Mouse (Mus musculus): ENCODE measurements around the gene Ttc16. TPM values are rescaled to one million over a fixed set of nuclear protein-coding genes. Genes with fewer than 3 reads are reported as not detected.
A peak's percentile ranks its signal among the peaks of the same experiment; 100 is the strongest.

Gene Ttc16
- total RNA-seq, 2 experiments from 2014 or later: 0.69 to 0.82 TPM

DNA sequence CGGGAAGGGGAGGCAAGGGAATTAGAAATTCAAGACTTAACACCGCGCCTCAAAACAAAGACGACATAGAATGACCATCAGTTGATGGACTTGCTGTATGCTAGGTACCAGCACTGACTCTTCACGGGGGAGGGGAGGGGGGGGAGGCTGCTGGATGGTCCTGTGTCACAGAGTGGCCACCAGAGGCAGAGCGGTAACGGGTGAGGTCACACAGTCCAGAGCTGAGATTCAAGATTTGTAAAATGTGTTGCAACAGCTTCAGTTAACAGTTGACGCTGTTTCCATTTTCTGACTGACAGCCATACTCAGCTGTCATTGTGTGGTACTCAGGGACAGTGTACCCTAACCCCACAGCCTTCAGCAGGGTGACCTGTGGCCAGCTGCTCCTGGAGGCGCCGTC, 23.3 kb downstream of the Ttc16 start:
- no peak for DNase-seq (ENCODE audit: low spot score in 2 of 2)
- no peak for TF ChIP-seq CTCF (conservative IDR thresholded peaks at IDR 0.05)
- no peak overlapping the region for H3K27ac ChIP-seq
- no peak overlapping the region for H3K4me3 ChIP-seq

GRCm38 (mm10) chr2:32751665-32752033, 23.8 kb downstream of the Ttc16 start:
- no peak overlapping the region for H3K27ac ChIP-seq
- no peak overlapping the region for H3K4me3 ChIP-seq
- no peak for TF ChIP-seq CTCF (conservative IDR thresholded peaks at IDR 0.05)
- DNase-seq (ENCODE audit: low spot score in 2 of 2): no peak

GRCm38 (mm10) chr2:32750887-32751664, 24.4 kb downstream of the Ttc16 start:
- peak overlapping the region; percentile 13; the same call in 1 of the 2 replicates for H3K4me3 ChIP-seq
- H3K27ac ChIP-seq: no peak overlapping the region
- TF ChIP-seq CTCF (conservative IDR thresholded peaks at IDR 0.05): no peak
- DNase-seq (ENCODE audit: low spot score in 2 of 2): no peak

DNA sequence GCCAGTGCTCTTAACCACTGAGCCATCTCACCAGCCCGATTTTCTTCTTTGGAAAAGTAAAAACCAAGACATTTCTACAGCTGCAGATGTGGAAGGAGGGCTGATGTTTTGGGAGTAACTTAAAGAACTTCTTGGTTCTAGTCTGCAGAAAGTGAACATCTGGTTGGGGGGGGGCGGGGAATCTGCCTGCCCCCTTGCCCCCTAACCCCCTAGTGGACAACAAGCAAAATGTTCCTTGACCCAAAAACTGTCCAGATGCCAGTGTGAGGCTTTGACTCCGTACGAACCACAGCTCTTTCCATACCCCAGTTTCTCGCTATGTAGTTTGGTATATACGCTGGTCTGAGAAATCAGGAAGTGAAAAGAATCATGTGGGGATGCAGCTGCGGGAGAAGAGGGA, 25.2 kb downstream of the Ttc16 start:
- DNase-seq (ENCODE audit: low spot score in 2 of 2): no peak
- TF ChIP-seq CTCF (conservative IDR thresholded peaks at IDR 0.05): peak; percentile 41
- no peak overlapping the region for H3K27ac ChIP-seq

DNA sequence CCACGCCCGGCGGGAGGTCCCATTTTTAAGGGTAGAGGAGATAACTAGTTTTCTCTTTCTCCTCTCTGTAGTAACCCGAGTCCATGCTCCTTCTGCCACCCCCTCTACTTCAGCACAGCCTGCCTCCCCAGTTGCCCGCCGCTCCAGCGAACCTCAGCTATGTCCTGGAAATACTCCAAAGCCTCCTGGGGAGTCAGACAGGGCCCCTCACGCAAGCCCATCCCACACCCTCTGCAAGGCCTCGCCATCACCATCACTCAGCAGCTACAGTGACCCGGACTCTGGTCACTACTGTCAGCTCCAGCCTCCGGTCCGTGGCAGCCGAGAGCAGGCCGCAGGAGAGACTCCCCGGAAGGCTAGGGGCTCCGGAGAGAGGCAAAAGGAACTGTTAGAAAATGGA, 26.4 kb downstream of the Ttc16 start:
- H3K27ac ChIP-seq: no peak overlapping the region
- no peak for DNase-seq (ENCODE audit: low spot score in 2 of 2)
- no peak for TF ChIP-seq CTCF (conservative IDR thresholded peaks at IDR 0.05)
- H3K4me3 ChIP-seq: no peak overlapping the region

More for the DNA sequence above, 25.2 kb downstream of the Ttc16 start:
- H3K4me3 ChIP-seq: no peak overlapping the region

DNA sequence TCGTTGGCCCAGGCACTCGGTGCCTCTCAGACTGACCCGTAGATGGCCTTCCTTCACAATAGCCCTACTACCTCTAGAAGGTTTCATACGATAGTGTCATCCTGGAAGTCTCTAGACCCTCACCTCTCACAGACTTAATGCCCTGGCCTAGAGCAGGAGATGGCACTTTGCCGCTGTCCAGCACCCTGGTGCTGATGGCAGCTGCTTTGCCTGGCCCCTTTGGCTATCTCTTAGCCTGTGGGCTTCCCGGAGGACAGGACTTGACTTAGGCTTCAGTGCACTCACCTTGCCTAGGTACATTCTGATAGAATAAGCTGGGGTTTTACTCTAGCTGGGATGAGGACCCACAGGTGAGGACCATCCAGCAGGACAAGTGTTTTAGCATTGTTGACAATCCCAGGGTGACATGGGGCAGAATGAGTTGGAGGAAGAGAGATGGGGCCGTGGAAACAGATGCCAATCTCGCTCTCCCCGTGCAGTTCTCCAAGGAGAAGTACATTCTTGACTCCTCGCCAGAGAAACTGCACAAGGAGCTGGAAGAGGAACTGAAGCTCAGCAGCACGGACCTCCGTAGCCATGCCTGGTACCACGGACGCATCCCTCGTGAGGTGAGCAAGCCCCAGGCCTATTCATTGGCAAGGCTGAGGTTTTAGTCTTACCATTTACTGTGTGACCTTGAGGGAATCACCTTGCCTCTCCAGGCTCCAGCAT, 31.0 kb downstream of the Ttc16 start:
- DNase-seq (ENCODE audit: low spot score in 2 of 2): no peak
- Histone ChIP-seq H3K4me3 (no peak overlapping the region), H3K27ac (no peak overlapping the region)
- no peak for TF ChIP-seq CTCF (conservative IDR thresholded peaks at IDR 0.05)

- Histone ChIP-seq H3K27ac (peak overlapping the region; percentile 88), H3K4me3 (peak overlapping the region; percentile 79)
- peak; percentile 85 to 87 for DNase-seq (ENCODE audit: low spot score in 2 of 2)
- TF ChIP-seq CTCF (conservative IDR thresholded peaks at IDR 0.05): no peak
Observed at GRCm38 (mm10) chr2:32742173-32742531, 33.3 kb downstream of the Ttc16 start.

DNA sequence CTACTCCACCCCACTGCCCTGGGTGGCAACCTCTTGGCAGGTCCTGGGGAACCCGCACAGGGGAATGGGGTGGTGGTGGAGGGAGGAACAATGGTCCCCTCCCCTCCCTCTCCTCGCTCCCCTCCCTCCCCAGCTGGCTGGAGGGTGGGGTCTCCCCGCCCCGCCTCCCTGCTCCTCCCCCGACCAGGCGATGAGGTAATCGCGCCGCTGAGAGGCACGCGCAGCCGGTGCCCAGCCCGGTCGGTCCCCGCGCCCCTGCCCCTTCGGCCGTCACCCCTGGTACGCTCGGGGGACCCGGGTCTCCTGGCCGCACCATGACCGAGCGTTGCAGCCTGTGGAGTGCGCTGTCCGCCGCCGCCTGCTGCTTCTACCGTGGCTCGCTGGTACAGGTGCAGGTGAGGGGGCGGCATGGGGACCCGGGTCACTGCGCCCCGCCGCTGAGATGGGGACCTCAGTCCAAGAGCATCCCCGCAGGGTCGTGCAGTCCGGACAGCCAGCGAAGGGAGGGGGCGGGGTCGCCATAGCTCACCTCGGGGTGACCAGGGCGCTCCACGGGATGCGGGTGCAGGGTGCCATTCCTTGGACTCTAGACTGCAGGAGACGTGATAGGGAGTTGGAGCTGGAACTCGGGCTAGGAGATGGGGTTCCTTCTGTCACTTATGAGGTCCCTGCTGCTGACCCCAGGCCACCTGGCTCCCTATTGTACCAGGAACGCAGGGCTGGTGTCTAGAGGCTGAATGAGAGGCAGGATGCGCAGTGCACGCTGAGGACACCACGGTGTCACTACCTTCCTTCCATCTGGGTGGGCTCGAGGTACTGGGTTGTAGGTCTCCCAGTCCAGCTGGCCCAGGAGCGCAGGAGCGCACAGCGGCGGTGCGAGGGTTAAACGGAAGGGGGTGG, 33.9 kb downstream of the Ttc16 start:
- peak overlapping the region; percentile 88 for H3K27ac ChIP-seq
- DNase-seq (ENCODE audit: low spot score in 2 of 2): peak; percentile 58 to 60
- TF ChIP-seq CTCF (conservative IDR thresholded peaks at IDR 0.05): no peak
- peak overlapping the region; percentile 79 for H3K4me3 ChIP-seq

GRCm38 (mm10) chr2:32740916-32741272, 34.5 kb downstream of the Ttc16 start, which contains the start of gene 6330409D20Rik:
Gene 6330409D20Rik (minus strand): TSS chr2:32741016.
- no peak for TF ChIP-seq CTCF (conservative IDR thresholded peaks at IDR 0.05)
- no peak for DNase-seq (ENCODE audit: low spot score in 2 of 2)
- Histone ChIP-seq H3K27ac (peak within 1 kb of the TSS; percentile 88), H3K4me3 (peak within 1 kb of the TSS; percentile 79)

DNA sequence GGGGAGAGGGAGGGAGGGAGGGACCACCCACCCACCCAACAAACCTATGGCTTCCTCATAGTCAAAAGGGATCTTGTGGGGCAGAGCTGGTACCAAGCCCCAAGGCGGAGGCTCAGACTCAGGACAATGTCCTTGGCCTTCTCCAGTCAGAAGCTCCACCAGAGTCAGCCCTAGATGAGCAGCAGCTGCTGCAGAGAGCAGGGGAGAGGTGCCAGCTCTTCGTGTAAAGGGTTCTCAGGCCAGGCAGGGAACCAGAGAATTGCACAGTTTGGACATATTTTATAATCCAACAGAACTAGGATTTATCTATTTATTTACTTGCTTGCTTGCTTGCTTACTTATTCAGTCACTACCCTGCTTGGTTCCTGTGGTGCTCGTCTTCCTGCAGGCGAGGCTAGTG, 36.1 kb downstream of the Ttc16 start:
- H3K27ac ChIP-seq: no peak overlapping the region
- TF ChIP-seq CTCF (conservative IDR thresholded peaks at IDR 0.05): no peak
- no peak for DNase-seq (ENCODE audit: low spot score in 2 of 2)
- no peak overlapping the region for H3K4me3 ChIP-seq

GRCm38 (mm10) chr2:32737008-32737407, 38.4 kb downstream of the Ttc16 start:
- TF ChIP-seq CTCF (conservative IDR thresholded peaks at IDR 0.05): no peak
- no peak overlapping the region for H3K27ac ChIP-seq
- no peak overlapping the region for H3K4me3 ChIP-seq
- no peak for DNase-seq (ENCODE audit: low spot score in 2 of 2)

DNA sequence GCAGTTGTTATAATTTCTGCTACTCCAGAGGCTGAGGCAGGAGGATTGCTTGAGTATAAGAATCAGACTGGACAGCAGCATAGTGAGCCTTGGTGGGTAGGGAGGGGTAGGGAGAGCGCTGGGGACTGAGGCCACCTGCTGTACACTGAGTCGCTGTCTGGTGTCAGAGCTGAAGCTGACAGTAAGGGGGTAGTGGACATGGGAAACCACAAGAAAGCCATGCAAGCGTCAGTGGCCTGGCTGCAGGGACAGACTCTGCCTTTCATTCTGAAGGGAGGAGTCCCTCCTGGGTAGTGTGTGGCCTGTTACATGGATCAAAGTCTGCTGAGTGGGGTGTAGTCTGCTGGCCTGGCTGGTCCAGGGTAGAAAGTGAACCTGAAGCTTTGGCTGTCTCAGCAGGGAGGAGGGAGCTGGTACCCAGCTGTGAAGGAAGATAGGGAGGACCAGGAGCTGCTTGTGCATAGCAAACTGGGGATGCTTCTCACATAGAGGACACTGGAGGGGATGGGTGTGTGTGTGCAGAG, 39.1 kb downstream of the Ttc16 start:
- Histone ChIP-seq H3K4me3 (no peak overlapping the region), H3K27ac (no peak overlapping the region; the same call in 1 of the 2 replicates)
- TF ChIP-seq CTCF (conservative IDR thresholded peaks at IDR 0.05): no peak
- no peak for DNase-seq (ENCODE audit: low spot score in 2 of 2)

DNA sequence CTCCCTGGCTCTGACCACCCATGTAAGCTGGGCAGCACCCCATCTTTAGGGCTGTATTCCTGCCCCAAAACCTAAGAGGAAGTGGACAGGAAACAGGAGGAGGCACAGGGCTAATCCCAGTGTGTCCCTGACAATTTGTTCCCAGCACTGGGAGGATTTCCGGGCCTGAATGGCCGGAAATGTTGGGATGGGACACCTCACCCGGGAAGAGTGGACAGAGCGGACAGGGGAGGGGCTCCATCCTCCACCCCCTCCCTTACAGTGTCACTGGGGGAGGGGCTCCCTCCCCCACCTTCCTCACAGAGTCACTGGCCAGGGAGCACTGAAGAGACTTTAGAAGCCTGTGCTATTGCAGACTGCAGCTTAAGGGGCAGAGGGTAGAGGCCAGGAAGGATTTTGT, 40.5 kb downstream of the Ttc16 start:
- Histone ChIP-seq H3K27ac (peak overlapping the region; percentile 51; the same call in 1 of the 2 replicates), H3K4me3 (no peak overlapping the region)
- no peak for TF ChIP-seq CTCF (conservative IDR thresholded peaks at IDR 0.05)

More for the DNA sequence above, 40.5 kb downstream of the Ttc16 start:
- DNase-seq (ENCODE audit: low spot score in 2 of 2): no peak
